Comparison of ENCODE assay signal across 10 mouse cellular contexts in genomic region chr16:22372701-22373124, GRCm38 (mm10).
DNase-seq lines count a peak whose midpoint lies in the region; ATAC-seq and TF ChIP-seq lines count a peak whose summit lies in the region.
"Had no signal": no experiment of that assay in that cellular context is flagged by ENCODE, and none has a peak within 500 bp of the region (broad histone marks: within the 10 kb centered on the region; RNA-seq: fewer than 3 reads in every experiment).

No protein-coding gene starts in this region.

- no peak for DNase-seq in heart, adult 11 months
- DNase-seq in lung, postnatal 0 days (ENCODE audit: low spot score), result no peak
- DNase-seq in yolk sac, embryonic 10.5 days (ENCODE audit: low spot score), result peak; percentile 92
- no peak for DNase-seq in adrenal gland, adult 8-10 months
- no peak for DNase-seq in left cerebral cortex, adult 18-20 months (ENCODE audit: low spot score in 2 of 2)

- H3K27me3 ChIP-seq in heart, embryonic 12.5 days (replicated peaks), result no peaks in the 10 kb centered on the region
- no peaks in the 10 kb centered on the region for H3K27me3 ChIP-seq in lung, embryonic 16.5 days (ENCODE audit: control insufficient read depth, insufficient read depth, low read depth, low read length)
- no peaks in the 10 kb centered on the region for H3K27me3 ChIP-seq in lung, postnatal 0 days (replicated peaks; ENCODE audit: insufficient read depth, low read length)
- no peaks in the 10 kb centered on the region for H3K27me3 ChIP-seq in intestine, postnatal 0 days (replicated peaks; ENCODE audit: control insufficient read depth, insufficient read depth, low read length)
- H3K27me3 ChIP-seq: liver, embryonic 15.5 days had no signal

- no peak for TF ChIP-seq CTCF in lung, postnatal 0 days (IDR thresholded peaks at IDR 0.05)
- TF ChIP-seq CTCF in intestine, postnatal 0 days (IDR thresholded peaks at IDR 0.05; ENCODE audit: low read depth), result no peak

- peaks cover 5% of the 10 kb centered on the region; the same call in 1 of the 2 replicates for H3K4me1 ChIP-seq in heart, embryonic 12.5 days (replicated peaks)
- no peaks in the 10 kb centered on the region for H3K4me1 ChIP-seq in lung, embryonic 16.5 days (replicated peaks; ENCODE audit: control insufficient read depth, insufficient read depth, low read length)
- no peaks in the 10 kb centered on the region for H3K4me1 ChIP-seq in lung, postnatal 0 days (ENCODE audit: insufficient read depth, low read depth, low read length)
- H3K4me1 ChIP-seq in intestine, postnatal 0 days (replicated peaks; ENCODE audit: control insufficient read depth, insufficient read depth, low read length), result 0 out of 2 replicates have a peak, but pooled peaks cover 4% of the 10 kb centered on the region
- H3K4me1 ChIP-seq: liver, embryonic 15.5 days had no signal

- no peak for ATAC-seq in heart, embryonic 12.5 days (ENCODE audit: insufficient number of reproducible peaks, low FRiP score)
- ATAC-seq in lung, embryonic 16.5 days (ENCODE audit: low read depth), result peak; percentile 41; the same call in 1 of the 2 replicates
- no peak for ATAC-seq in lung, postnatal 0 days
- ATAC-seq in intestine, postnatal 0 days, result peak; percentile 71

- 13% methylated on average over 10 of the region's 10 CpGs for WGBS in heart, embryonic 12.5 days
- WGBS in lung, embryonic 16.5 days, result 20% methylated on average over 10 of the region's 10 CpGs
- WGBS in lung, postnatal 0 days, result 24% methylated on average over 10 of the region's 10 CpGs
- 17% methylated on average over 10 of the region's 10 CpGs for WGBS in intestine, postnatal 0 days

- peak overlapping the region; percentile 16; the same call in 1 of the 2 replicates for H3K4me2 ChIP-seq in heart, embryonic 12.5 days
- no peak overlapping the region for H3K4me2 ChIP-seq in lung, embryonic 16.5 days (ENCODE audit: low read depth, low read length)
- H3K4me2 ChIP-seq in lung, postnatal 0 days (replicated peaks; ENCODE audit: low read depth, low read length), result no peak overlapping the region
- H3K4me2 ChIP-seq in intestine, postnatal 0 days (replicated peaks; ENCODE audit: low read depth), result no peak overlapping the region
- H3K4me2 ChIP-seq: liver, embryonic 15.5 days had no signal

- H3K9ac ChIP-seq in heart, embryonic 12.5 days, result no peak overlapping the region
- H3K9ac ChIP-seq in lung, embryonic 16.5 days (ENCODE audit: low read length), result peak overlapping the region; percentile 30; the same call in 1 of the 2 replicates
- H3K9ac ChIP-seq in lung, postnatal 0 days (replicated peaks; ENCODE audit: low read depth), result no peak overlapping the region
- no peak overlapping the region for H3K9ac ChIP-seq in intestine, postnatal 0 days (ENCODE audit: low read depth, low read length)
- H3K9ac ChIP-seq: liver, embryonic 15.5 days had no signal

- no peak for TF ChIP-seq EP300 in lung, postnatal 0 days (IDR thresholded peaks at IDR 0.05)

- no peak overlapping the region for H3K4me3 ChIP-seq in heart, embryonic 12.5 days
- no peak overlapping the region for H3K4me3 ChIP-seq in lung, embryonic 16.5 days (ENCODE audit: low read length)
- no peak overlapping the region for H3K4me3 ChIP-seq in lung, postnatal 0 days (ENCODE audit: low read depth, low read length)
- H3K4me3 ChIP-seq in intestine, postnatal 0 days (ENCODE audit: low read depth, low read length), result no peak overlapping the region
- H3K4me3 ChIP-seq: liver, embryonic 15.5 days had no signal

- no peaks in the 10 kb centered on the region for H3K36me3 ChIP-seq in heart, embryonic 12.5 days
- no peaks in the 10 kb centered on the region for H3K36me3 ChIP-seq in lung, embryonic 16.5 days (ENCODE audit: control insufficient read depth, insufficient read depth, low read length)
- no peaks in the 10 kb centered on the region for H3K36me3 ChIP-seq in lung, postnatal 0 days (ENCODE audit: insufficient read depth, low read length)
- no peaks in the 10 kb centered on the region for H3K36me3 ChIP-seq in intestine, postnatal 0 days (ENCODE audit: control insufficient read depth, insufficient read depth)
- H3K36me3 ChIP-seq: liver, embryonic 15.5 days had no signal

- no peaks in the 10 kb centered on the region for H3K9me3 ChIP-seq in heart, embryonic 12.5 days (replicated peaks)
- H3K9me3 ChIP-seq in lung, embryonic 16.5 days (ENCODE audit: control insufficient read depth, low read length), result no peaks in the 10 kb centered on the region
- H3K9me3 ChIP-seq in lung, postnatal 0 days (ENCODE audit: low read length), result no peaks in the 10 kb centered on the region
- H3K9me3 ChIP-seq in intestine, postnatal 0 days (ENCODE audit: control insufficient read depth), result no peaks in the 10 kb centered on the region
- H3K9me3 ChIP-seq: liver, embryonic 15.5 days had no signal

- no peak overlapping the region for H3K27ac ChIP-seq in heart, embryonic 12.5 days (ENCODE audit: poor library complexity, severe bottlenecking)
- H3K27ac ChIP-seq in lung, embryonic 16.5 days (ENCODE audit: low read length), result peak overlapping the region; percentile 46
- no peak overlapping the region for H3K27ac ChIP-seq in lung, postnatal 0 days (ENCODE audit: low read length)
- H3K27ac ChIP-seq in intestine, postnatal 0 days (ENCODE audit: low read depth, low read length), result no peak overlapping the region
- H3K27ac ChIP-seq: liver, embryonic 15.5 days; stomach, postnatal 0 days had no signal

Comparison
In these comparisons a context has a peak if more than half of its experiments do, and no peak if none do; other contexts are left out.
1. ATAC-seq: peak in lung, embryonic 16.5 days (single experiment) and intestine, postnatal 0 days (single experiment); none in heart, embryonic 12.5 days (single experiment) and lung, postnatal 0 days (single experiment).